Mouse (Mus musculus) adrenal gland, postnatal 10 days (tissue): ENCODE results near the gene Rora. TPM values are rescaled to one million over a fixed set of nuclear protein-coding genes. Genes with fewer than 3 reads are reported as not detected.

Experiments used
- DNase-seq: peaks from one replicate; pipeline ENCODE4 v3.0.0; 2021; ENCODE audit warnings: mixed read lengths
- total RNA-seq, 2 experiments: library from RNA; stranded (reverse); gene quantifications; 2 replicates each; pipeline ENCODE4 v1.2.3; 2021

The Rora gene
- total RNA-seq, 2 experiments from 2014 or later, result 44.1 to 60.6 TPM

GRCm38 (mm10) chr9:69314451-69315210 is 661.0 kb downstream of the Rora start:
- DNase-seq, result no peak

- DNase-seq, result no peak
Measured at GRCm38 (mm10) chr9:69317527-69318115, 664.0 kb downstream of the Rora start.

DNA sequence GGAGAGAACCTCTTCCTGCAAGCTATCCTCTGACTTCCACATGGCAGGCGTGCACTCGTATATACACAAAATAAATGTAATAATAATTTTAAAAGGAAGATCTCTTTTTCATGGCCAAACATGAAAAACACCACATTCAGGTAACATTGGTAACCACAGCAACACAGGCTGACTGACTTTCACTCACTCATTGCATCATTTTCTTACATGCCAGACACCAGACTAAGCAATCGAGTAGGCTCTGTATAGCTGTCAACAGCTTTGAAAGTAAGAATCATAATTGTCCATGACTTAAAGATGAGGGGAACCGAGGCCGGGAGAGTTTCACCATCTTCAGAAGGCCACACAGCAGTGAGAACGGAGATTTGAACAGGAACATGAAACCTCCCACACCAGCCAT is 665.8 kb downstream of the Rora start:
- DNase-seq, result no peak

DNA sequence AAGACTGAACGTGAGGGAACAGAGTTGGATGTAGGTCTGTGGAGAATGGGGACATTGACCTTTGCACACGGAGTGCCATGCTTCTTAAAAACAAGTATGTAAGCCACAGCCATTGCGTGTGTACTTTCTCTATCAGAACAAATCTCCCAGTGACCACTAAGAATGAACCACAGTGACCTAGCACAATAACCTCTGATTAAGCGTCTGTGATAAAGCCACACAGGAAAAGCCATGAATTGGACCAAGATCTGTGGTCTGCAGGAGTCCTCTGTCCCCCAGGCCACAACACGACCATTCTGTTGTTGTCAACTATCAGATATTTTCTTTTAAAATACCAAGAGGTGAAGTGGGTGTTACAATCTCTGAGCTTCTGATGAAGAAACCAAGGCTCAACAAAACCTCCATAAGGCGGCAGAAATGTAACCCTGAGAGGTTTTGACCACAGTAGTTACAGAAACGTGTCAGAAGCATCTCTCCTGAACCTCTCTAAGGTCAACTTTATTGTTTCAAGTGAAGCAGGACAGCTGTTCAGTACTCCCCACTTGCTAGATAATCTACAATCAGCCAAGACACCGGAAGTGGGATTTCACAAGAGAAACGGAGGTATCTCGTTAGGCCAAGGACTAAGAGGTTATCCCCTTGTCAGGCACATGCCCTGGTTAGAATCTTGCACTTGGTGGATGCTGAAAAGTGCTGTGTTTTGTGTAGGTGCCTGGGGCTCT is 666.5 kb downstream of the Rora start:
- no peak for DNase-seq

GRCm38 (mm10) chr9:69320635-69321027 is 667.0 kb downstream of the Rora start:
- no peak for DNase-seq

DNA sequence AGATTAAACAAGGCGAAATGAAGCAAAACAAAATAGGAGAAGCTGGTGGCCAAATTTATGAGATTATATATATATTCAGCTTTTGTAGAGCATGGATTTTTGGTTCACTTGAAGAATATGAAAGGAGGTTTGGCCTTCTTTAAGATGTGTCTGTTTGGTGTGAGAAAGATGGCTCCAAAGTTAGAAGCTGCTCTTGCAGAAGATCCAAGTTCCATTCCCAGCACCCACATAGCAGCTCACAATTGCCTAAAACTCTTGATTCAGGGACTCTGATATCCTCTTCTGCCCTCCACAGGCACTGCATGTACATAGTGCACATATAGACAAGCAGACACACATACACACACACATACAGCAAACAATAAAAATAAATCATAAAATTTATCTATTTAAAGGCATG is 668.4 kb downstream of the Rora start:
- no peak for DNase-seq

DNA sequence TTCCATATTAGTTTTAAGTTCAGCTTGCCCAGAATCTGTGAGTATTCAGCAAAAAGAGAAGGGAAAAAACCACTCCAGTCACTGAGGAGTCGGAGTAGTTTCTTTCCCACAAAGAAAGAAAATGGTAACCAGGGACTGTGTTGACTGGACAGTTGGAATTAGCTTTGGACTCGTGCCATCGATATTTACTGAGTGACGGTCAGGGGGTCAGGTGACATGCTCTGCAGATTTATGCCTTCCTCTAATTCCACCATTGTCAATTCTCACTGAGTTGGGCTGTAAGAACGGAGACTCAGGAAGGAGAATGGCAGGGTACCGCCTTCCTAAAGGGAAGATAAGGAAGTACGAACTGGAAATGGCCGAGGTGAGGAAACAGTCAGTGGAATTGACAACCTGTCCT is 670.2 kb downstream of the Rora start:
- no peak for DNase-seq

GRCm38 (mm10) chr9:69327077-69327476 is 673.5 kb downstream of the Rora start:
- DNase-seq, result no peak

GRCm38 (mm10) chr9:69327591-69327990 is 674.0 kb downstream of the Rora start:
- DNase-seq, result no peak

- peak; percentile 44 for DNase-seq
Measured at GRCm38 (mm10) chr9:69331790-69332189, 678.2 kb downstream of the Rora start.

GRCm38 (mm10) chr9:69332802-69333568 is 679.4 kb downstream of the Rora start:
- no peak for DNase-seq

DNA sequence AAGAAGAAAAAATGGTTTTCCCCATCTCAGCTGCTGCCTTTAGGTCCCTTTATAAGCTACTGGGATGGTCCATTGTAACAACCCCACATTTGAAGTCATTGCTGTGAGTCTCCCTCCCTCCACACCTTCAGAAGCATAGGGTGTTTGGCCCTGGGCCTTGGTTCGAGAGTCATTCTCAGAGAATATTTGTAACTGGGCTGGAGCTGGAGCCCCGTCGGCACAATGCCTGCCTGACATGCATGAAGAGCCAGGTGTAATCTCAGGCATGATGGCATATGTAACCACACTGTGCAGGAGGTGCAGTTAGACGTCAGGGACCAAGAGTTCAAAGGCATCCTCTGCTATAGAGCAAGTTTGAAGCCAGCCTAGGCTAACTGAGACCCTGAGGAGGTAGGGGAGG is 680.1 kb downstream of the Rora start:
- DNase-seq, result no peak

GRCm38 (mm10) chr9:69334106-69334505 is 680.5 kb downstream of the Rora start:
- DNase-seq, result no peak

DNA sequence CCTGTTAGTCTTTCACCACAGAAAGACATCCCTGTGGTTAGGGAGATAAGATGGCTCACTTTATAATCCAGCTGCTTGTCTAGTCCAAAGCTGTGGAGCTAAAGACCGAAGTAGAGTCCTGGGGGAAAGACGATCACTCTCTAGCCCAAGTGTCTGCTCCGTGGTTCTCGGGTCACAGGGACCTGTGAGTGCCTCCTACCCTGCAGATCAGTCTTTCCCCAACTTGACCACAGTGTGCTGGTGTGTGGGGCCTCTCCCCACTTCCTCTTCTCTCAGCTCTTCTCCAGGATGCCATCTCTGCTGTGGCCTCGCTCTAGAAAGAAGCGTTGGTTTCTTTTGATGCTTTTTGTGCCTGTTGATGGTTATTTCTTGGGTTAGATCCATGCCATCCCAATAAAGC is 682.5 kb downstream of the Rora start:
- no peak for DNase-seq

DNA sequence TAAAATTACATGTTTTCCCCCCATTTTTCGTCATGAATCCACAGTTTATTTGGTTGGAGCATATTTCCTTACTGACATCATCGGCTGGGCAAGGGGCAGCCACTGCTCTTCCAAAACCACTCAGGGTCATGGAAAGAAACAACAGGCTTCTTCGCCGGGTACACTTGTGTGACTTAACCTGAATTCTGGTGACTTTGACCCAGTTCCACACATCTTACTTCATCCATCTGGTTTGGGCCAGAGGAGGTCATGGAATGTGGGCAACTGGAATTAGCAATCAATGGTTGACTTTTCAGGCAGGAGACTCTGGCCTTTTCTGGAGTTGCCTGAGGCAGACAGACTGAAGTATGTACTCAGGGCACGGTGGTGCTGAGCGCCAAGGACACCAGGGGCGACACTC is 685.6 kb downstream of the Rora start:
- DNase-seq, result peak; percentile 22

DNA sequence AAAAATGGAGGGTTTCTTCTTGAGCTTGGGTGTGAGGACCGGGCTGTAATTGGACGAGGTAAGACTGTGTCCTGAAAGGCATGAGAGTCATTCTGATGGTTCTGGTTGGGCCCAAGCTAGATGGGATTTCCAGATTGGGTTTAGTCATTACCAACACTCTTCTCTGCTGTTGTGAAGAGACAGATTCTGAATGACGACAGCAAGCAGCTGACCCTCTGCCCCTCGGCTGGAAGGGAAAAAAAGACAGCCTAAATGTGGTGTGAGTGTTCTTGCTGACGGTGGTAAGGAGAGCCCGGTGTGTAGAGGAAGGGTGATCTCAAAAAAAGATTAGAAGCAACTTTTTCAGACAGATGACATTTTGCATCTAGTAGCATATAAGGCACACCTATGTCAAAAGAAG is 686.2 kb downstream of the Rora start:
- no peak for DNase-seq

DNA sequence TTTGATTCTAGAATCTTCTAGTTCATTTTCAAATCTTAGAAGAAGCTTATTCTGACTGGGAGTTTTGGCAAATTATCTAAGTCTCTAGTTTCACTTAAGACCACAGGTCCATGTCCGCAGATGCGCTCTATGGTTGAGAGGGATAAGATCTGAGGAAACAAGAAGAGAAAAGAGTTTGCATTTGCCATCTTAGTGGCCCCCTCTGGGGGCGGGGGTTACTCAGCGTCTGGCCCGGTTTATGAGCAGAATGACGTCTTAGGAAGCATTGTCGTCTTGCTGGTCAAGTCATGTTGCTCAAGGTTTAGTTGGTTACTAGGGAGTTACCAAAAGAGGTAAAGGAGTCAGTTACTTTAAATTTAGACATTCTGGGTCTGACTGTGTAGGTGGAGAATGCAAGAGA is 686.8 kb downstream of the Rora start:
- no peak for DNase-seq

DNA sequence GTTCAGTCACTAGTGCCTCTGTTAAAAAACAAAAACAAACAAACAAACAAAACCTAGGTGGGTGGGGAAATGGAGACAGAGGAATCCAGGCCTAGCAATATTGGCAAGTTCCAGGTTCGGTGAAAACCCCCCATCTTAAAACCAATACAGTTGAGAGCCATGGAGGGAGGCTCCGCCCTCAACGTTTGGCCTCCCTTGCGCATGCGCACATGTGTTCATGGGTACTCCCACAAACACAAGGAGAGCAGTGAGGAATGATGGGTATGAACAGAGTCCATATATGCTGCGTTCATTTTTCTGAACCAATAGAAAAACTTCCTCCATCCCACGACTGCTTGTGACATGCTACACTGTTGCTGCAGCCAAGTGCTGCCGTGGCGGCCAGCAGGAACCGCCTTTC is 690.3 kb downstream of the Rora start:
- DNase-seq, result no peak

GRCm38 (mm10) chr9:69345550-69345949 is 692.0 kb downstream of the Rora start:
- no peak for DNase-seq

DNA sequence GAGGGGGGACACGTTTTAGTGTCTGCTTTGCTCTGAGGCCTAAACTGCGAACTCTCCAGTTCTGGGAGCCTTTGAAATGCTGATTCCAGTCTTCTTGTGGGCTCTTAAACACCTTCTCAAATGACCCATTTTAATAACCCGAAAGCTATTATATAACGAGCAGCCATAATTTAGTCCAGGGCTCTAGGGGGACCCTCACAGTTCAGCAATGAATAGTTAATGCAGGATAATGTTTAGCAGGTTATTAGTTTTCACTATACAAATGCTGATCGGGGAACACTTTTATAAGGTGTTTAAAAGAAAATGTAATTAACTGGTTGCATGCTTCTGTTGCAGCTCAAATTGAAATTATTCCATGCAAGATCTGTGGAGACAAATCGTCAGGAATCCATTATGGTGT is 694.2 kb downstream of the Rora start:
- no peak for DNase-seq

- no peak for DNase-seq
Measured at GRCm38 (mm10) chr9:69349537-69349936, 696.0 kb downstream of the Rora start.

GRCm38 (mm10) chr9:69354228-69354627 is 700.6 kb downstream of the Rora start:
- no peak for DNase-seq

GRCm38 (mm10) chr9:69357834-69358233 is 704.2 kb downstream of the Rora start:
- peak; percentile 72 for DNase-seq
